Mouse (Mus musculus) thymus, adult 18-20 months (tissue): ENCODE data around the gene Nt5dc2.

Source experiments
- DNase-seq, 2 experiments: peaks; one replicate each; pipeline ENCODE4 v3.0.0; 2022; ENCODE audit warnings: mixed read lengths in 2 of 2

The Nt5dc2 gene

GRCm38 (mm10) chr14:31169508-31169907, 38.7 kb downstream of the Nt5dc2 start:
- DNase-seq, result no peak

- DNase-seq, result no peak
Observed at GRCm38 (mm10) chr14:31170963-31171362, 40.1 kb downstream of the Nt5dc2 start.

- DNase-seq, result no peak
Observed at GRCm38 (mm10) chr14:31171386-31171785, 40.5 kb downstream of the Nt5dc2 start.

- DNase-seq, result no peak
Observed at GRCm38 (mm10) chr14:31171821-31172220, 41.0 kb downstream of the Nt5dc2 start.

- no peak for DNase-seq
Observed at GRCm38 (mm10) chr14:31172781-31173455, 42.1 kb downstream of the Nt5dc2 start.

- DNase-seq, result no peak
Observed at GRCm38 (mm10) chr14:31173537-31173936, 42.7 kb downstream of the Nt5dc2 start.

GRCm38 (mm10) chr14:31177287-31177686, 46.4 kb downstream of the Nt5dc2 start:
- no peak for DNase-seq

- DNase-seq, result no peak
Observed at GRCm38 (mm10) chr14:31177715-31178114, 46.9 kb downstream of the Nt5dc2 start.

- DNase-seq, result no peak
Observed at GRCm38 (mm10) chr14:31179677-31180365, 49.0 kb downstream of the Nt5dc2 start.

GRCm38 (mm10) chr14:31181512-31181911, 50.7 kb downstream of the Nt5dc2 start:
- DNase-seq, result no peak

- DNase-seq, result no peak
Observed at GRCm38 (mm10) chr14:31182786-31183290, 52.0 kb downstream of the Nt5dc2 start.

GRCm38 (mm10) chr14:31183541-31183940, 52.7 kb downstream of the Nt5dc2 start:
- no peak for DNase-seq

- no peak for DNase-seq
Observed at GRCm38 (mm10) chr14:31184195-31184594, 53.3 kb downstream of the Nt5dc2 start.

GRCm38 (mm10) chr14:31186656-31187055, 55.8 kb downstream of the Nt5dc2 start:
- DNase-seq, result no peak
